Mouse (Mus musculus) adrenal gland, adult 18-20 months (tissue): ENCODE data around the gene Mnx1. TPM values are rescaled to one million over a fixed set of nuclear protein-coding genes. Genes with fewer than 3 reads are reported as not detected.
"Not testable (repeated sequence)": the region's sequence is repeated elsewhere in the genome, so short reads cannot be mapped to it uniquely, and the experiment has no call there.

Source experiments
- DNase-seq, 2 experiments: peaks; one replicate each; pipeline ENCODE4 v3.0.0; 2021 to 2022; ENCODE audit warnings: low spot score in 2 of 2
- total RNA-seq, 2 experiments: library from RNA; stranded (reverse); gene quantifications; 1 replicate in 1 of 2; 2 replicates in 1 of 2; pipeline ENCODE4 v1.2.3; 2021

Gene Mnx1
- total RNA-seq, 2 experiments from 2014 or later, result not detected

DNA sequence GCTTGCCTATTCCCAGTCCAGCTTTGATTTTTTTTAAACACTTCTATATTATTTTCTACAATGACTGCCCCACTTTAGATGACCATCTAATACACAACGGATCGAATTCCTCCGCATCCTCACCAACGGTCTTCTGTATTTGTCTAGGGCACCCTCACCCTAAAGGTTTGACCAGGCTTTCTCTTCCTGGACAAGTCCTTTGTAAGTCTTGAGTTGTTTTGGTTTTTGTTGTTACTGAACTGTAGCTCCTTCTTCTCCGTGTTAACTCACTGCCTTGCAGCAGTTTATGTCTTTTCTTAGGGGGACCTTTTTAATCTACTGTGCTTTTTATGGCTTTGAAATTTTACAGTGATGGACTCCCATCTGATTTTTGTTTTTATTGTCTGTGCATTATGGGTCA, 8.0 kb downstream of the Mnx1 start:
- no peak for DNase-seq

DNA sequence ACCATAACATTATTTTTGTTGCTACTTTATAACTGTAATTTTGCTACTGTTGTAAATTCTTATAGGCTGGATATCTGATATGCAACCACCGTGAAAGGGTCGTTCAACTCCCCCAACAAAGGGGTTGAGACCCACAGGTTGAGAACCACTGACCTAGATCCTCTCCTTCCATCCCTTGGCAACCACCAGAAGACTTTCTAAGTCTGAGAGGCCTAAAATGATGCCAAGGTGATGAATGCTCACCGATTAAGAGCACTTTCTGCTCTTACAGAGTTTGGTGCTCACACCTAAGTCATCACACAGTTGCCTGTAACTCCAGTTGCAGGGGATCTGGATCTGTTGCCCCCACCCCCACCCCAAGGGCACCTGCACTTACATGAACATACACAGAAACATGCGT, 8.8 kb downstream of the Mnx1 start:
- DNase-seq, result no peak

DNA sequence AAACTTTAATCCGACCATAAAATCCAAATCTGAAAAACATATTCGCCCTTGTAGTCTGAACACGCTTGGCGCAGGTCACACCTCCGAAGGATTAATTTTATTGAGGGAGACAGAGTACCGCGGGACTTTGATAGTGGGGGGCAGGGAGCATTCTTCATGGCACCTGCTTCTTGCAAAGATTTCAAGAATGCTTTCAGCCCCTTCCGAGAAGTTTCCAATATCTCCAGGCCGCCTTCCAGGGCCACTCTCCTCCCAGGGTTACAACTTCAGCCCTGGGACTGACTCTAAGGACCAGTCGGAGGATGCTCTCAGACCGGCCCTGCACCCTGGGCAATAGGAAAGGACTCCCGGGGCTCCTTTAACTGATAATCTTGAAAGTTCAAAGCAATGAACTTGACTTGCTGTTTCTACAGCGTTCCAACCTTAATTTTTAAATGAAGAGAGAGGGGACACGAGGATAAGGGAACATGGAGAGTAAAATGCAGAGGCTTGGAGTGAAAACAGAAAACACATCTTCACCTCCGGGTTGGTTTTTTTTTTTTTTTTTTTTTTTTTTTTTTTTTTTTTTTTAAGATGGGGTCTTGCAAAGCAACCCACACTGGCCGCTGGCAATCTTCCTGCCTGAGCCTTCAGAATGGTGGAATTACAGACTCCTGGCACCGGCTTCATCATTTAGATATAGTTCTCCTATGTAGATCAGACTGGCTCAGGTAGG, 9.8 kb downstream of the Mnx1 start:
- no peak for DNase-seq

DNA sequence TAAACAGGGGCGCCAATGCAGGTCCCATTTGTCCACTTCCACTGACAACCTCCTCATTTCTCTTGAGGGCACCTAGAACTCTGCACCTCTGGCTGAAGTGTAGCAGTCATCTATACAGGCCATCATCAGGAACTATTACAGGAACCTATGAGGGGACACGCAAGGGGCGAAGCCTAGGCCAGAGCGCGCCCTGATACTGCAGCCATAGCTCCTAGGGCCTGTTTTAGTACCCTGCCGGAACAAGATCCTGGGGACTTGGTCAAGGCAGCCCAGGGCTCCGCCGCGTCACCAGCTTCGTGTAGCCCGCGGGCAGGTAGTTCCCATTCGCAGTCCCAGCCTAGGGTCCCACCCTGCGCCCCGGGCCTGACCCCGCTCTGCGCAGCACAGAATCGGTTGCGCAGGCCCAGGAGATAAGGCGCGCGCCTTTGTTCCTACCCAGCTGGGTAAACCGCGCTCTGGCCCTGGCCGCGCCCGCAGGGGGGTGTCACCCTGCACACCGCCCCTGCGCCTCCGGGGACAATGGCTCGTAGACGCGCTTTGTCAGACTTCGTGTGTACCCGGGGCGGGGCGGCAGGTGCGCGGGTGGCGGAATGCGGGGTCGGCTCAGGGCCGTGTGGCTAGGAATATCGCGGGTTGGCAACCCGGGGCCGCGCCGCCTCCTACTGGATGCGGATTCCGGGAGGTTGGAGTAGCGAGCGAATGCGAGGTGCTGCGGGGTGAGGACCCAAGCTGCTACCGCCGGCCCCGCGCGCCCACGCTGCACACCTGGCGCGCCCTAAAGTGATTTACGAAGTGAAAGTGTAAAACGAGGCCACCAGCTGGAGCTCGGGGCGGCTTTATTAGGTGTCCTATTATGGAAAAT, 10.6 kb downstream of the Mnx1 start:
- DNase-seq, result no peak

DNA sequence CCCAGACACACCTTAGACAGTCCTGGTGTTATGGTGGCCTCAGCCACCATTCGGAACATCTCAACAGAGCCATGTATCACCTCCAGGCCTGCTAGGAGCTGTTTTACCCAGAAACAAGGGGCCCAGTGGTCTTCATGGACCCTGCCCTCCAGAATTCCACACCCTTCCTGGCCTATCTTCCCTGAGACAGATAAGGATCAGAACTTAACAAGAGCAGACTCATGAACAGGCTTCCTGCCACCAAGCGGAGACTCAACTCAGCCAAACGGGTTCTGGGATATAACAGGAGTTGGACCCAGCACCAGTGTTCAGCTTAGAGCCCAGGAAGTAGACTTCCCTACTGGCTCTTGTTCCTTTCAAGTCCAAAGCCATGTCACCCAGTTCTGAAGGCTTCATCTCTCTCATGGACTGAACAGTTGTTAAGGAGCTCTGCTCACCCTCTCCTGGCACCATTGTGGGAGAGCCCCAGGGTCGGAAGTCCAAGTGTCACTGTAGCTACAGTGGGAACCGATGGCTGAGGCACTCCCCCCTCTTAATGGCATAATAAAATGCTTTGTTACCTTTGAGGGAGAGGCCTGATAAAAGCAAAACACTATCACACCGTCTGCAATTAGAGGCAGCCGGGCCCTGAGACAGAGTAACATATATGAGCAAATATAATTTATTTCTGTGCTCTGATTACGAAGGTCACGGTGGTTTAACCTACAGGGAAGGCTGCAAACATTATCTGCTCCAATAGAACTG, 15.2 kb downstream of the Mnx1 start:
- no peak for DNase-seq

DNA sequence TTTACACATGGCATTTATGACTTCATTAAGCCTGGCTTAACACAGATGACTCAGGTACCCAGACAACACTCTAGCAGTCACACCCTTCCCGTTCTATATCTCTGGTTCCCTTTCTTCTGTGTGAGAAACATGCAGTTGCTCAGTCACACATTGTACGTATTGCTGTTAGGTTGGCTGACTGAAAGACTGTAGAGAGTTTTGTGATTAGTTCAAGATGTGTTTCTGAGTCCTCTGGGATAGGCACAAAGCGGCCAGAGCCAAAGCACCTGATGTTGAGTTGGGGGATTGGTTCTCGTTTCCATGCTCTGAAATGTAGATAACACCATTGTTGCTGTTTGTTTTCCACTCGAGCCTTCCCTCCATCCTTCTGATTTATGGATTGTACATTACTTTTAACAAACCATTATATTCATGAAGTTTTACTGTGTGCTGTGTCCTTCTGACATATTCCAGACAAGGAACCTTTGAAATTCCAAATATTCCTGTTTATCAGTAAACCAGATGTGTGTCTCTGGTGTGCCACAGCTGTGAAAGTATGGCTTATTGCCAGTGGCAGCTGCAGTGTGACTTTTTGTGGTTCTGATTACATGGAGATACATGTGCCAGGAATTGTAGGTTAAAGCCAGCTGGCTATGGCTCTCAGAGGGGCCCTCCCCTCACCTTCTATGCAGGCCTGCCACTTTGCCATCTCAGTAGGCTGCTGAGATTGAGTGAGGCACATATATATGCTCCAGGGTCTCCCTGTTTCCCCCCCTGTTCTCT, 21.2 kb downstream of the Mnx1 start:
- DNase-seq, result no peak

DNA sequence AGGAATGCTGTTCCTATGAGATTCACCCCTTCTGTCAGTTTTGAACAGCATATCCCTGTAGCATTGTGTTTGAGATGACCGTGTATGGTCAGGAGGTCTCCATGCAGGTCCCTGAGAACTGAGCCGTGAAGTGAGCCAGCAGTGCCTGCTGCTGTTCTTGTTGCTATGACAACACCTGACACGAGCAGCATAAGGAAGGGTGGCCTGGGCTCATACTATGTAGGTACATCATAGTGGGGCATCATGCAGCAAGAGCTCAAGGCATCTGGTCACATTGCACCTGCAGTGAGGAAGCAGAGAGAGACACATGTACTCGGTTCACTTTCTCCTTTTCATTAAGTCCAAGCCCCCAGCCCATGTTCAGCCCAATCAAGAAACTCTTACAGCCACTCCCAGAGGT, 25.9 kb downstream of the Mnx1 start:
- no peak for DNase-seq

DNA sequence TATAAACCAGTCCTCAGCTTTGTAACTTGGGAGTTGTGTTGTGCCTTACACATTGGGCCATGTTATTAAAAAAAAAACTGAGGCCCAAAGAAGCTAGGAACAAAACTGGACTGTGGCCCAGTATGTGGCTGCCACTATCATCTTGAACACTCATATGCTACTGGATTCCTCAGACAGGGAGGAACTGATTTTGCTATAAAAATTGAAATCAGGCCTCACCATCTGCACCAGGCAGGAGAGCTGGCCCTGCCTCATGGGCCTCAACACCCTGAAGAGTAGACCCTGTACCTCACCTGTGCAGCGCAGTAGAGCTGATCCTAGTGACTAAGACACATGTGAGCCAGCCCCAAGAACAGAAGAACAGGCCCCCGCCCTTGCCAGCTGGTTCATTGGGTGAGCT, 33.0 kb downstream of the Mnx1 start:
- no peak for DNase-seq

DNA sequence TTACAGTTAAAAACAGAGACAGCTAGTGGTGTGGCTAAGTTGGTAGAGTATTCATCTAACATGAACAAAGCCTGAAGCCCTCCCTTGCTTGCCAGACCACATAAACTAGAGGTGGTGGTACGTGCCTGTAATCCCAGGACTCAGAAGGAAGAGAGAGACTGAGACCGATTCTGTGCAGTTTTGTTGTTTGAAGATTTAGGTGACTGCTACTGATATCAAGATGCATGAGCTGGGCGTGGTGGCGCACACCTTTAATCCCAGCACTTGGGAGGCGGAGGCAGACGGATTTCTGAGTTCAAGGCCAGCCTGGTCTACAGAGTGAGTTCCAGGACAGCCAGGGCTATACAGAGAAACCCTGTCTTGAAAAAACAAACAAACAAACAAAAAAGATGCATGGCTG, 41.5 kb downstream of the Mnx1 start:
- DNase-seq, result not testable (repeated sequence)

DNA sequence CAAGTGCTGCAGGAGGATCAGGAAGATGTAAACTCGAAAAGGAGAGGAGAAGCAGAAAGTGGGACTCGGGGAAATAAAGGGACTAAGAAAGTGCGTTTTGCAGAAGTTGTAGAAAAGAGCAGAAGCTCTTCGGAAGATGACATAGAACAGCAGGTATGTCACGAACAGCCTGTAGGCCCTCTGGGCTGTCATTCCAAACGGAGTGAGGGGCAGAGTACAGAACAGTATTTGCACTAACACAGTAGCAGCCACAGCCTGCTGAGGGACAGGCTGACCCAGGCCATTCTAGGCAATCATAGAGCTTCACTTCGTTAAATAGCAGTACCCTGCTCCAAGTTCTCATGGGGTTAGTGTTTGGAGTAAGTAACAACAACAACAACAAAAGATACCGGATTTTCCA, 42.8 kb downstream of the Mnx1 start:
- no peak for DNase-seq

DNA sequence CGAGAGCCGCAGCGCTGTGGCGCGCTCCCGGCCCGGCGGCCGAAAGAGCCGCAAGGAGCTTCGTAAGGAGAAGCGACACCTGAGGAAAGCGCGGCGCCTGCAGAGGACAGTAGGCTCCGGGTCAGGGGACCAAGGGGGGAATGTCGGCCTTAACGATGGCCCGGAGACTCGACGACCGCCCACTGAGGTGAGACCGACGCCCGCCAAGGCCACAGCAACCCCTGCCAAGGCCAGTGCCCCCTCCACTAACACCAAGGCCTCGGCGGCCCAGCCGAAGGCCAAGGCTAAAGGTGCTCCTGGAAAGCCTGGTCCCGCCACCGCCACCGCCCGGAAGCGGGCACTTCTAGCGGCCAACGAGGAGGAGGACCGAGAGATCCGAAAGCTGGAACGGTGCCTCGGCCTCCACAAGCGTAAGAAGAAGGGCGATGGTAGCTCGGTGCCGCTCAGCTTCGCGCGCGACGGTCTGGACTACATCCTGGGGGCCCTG, 43.4 kb downstream of the Mnx1 start:
- DNase-seq, result peak; percentile 54 to 60

DNA sequence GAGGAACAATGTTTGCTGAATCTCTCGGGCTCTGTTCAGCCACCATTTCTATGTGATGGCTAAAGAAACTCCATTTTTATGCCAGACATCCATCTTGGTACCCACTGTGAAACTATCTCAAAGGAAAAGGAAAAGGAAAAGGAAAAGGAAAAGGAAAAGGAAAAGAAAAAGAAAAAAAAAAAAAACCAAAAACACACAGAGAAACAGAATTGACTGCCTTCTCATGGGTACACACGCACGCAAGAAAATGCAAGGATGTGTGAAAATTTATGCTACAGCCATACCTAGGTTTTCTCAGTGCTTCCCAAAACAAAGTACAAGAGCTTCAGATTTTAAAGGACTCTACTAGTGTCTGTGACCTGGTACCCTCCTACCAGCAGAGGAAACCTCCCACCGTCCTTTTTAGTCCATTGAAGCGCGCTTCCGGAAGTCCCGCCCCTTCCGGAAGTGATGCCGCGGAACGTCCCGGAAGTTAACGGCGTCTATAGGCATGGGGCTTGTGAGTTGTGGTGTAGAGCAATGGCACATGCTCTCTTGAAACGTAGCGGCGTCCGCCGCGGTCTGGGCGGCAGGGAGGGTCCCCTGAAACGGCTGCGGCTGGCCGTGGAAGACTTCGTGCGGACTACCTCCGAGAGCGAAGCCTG, 43.9 kb downstream of the Mnx1 start, which contains the start of gene Nom1:
Nom1 (plus strand) TSS at position 437 of the 644 bp plus-strand sequence.
- DNase-seq, result peak; percentile 87 to 90

DNA sequence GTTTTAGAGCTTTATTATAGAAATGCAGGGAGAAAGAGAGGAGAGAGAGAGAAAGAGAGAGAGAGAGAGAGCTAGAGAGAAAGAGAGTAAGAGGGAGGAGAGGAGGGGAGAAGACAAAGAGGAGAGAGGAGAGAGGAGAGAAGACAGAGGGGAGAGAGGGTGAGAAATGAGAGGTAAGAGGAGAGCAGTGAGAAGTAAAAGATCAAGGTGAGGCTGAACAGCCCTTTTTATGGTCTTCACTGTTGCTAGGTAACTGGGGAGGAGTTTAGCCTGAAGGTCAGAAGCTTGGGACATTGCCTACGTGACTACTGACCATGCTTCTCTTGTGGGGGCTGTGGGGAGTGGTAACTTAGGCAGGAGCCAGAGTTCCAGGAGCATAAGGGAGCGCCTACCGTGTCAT, 54.9 kb downstream of the Mnx1 start:
- not testable (repeated sequence) for DNase-seq

Other genes with a start within 250 kb of the Mnx1 start
- gene Lmbr1, start 100.1 kb downstream of the Mnx1 start, total RNA-seq, result 10 to 100 TPM; 12.2 to 17.1 TPM
- gene Nom1, start 43.8 kb downstream of the Mnx1 start, total RNA-seq, result 10 to 100 TPM; 26.5 to 32.8 TPM
- 10 to 100 TPM; 42.6 to 58.2 TPM for gene Ube3c, start 90.8 kb upstream of the Mnx1 start, total RNA-seq